Mouse (Mus musculus): ENCODE results near the gene Bri3. TPM values are rescaled to one million over a fixed set of nuclear protein-coding genes. Genes with fewer than 3 reads are reported as not detected.
"Not testable (repeated sequence)": the region's sequence is repeated elsewhere in the genome, so short reads cannot be mapped to it uniquely, and the experiment has no call there.

Bri3 gene
- polyA plus RNA-seq, 1 experiment from 2014 or later = 116 TPM

- Histone ChIP-seq H3K9ac (replicated peaks; ENCODE audit: low read length) (no peak overlapping the region), H3K4me2 (ENCODE audit: low read depth, low read length) (peak overlapping the region; percentile 94), H3K9me3 (replicated peaks; ENCODE audit: control insufficient read depth, low read length) (no peaks in the 10 kb centered on the region), H3K4me1 (ENCODE audit: control insufficient read depth, insufficient read depth, low read length) (no peaks in the 10 kb centered on the region), H3K27me3 (ENCODE audit: control insufficient read depth, insufficient read depth, low read length) (no peaks in the 10 kb centered on the region), H3K36me3 (replicated peaks; ENCODE audit: control insufficient read depth, insufficient read depth, low read depth, low read length) (no peaks in the 10 kb centered on the region), H3K27ac (replicated peaks; ENCODE audit: low read depth, low read length) (no peak overlapping the region), H3K4me3 (ENCODE audit: low read depth, low read length) (peak overlapping the region; percentile 47)
- ATAC-seq (replicated peaks; ENCODE audit: insufficient number of reproducible peaks, low FRiP score, low TSS enrichment, low read depth) (no peak; the same call in 1 of the 2 replicates), DNase-seq (ENCODE audit: low spot score) (no peak)
- WGBS = 4% methylated on average over 10 of the region's 10 CpGs
These were observed 114.3 kb downstream of the Bri3 start for GRCm38 (mm10) chr5:144358592-144358917.

- H3K36me3 ChIP-seq (replicated peaks; ENCODE audit: control insufficient read depth, insufficient read depth, low read depth, low read length) = no peaks in the 10 kb centered on the region
- H3K27me3 ChIP-seq (ENCODE audit: control insufficient read depth, insufficient read depth, low read length) = no peaks in the 10 kb centered on the region
- no peak overlapping the region for H3K9ac ChIP-seq (replicated peaks; ENCODE audit: low read length)
- no peaks in the 10 kb centered on the region for H3K9me3 ChIP-seq (replicated peaks; ENCODE audit: control insufficient read depth, low read length)
- no peak overlapping the region for H3K4me3 ChIP-seq (ENCODE audit: low read depth, low read length)
- 80% methylated on average over 6 of the region's 6 CpGs for WGBS
- no peaks in the 10 kb centered on the region for H3K4me1 ChIP-seq (ENCODE audit: control insufficient read depth, insufficient read depth, low read length)
- DNase-seq (ENCODE audit: low spot score) (no peak), ATAC-seq (replicated peaks; ENCODE audit: insufficient number of reproducible peaks, low FRiP score, low TSS enrichment, low read depth) (no peak)
- no peak overlapping the region for H3K27ac ChIP-seq (replicated peaks; ENCODE audit: low read depth, low read length)
- H3K4me2 ChIP-seq (ENCODE audit: low read depth, low read length) = no peak overlapping the region
These were observed 115.6 kb downstream of the Bri3 start for GRCm38 (mm10) chr5:144359886-144360285.

GRCm38 (mm10) chr5:144360346-144360745, 116.1 kb downstream of the Bri3 start:
- Histone ChIP-seq H3K9ac (replicated peaks; ENCODE audit: low read length) (no peak overlapping the region), H3K36me3 (replicated peaks; ENCODE audit: control insufficient read depth, insufficient read depth, low read depth, low read length) (no peaks in the 10 kb centered on the region), H3K27me3 (ENCODE audit: control insufficient read depth, insufficient read depth, low read length) (no peaks in the 10 kb centered on the region), H3K4me3 (ENCODE audit: low read depth, low read length) (no peak overlapping the region), H3K4me2 (ENCODE audit: low read depth, low read length) (no peak overlapping the region), H3K9me3 (replicated peaks; ENCODE audit: control insufficient read depth, low read length) (no peaks in the 10 kb centered on the region), H3K27ac (replicated peaks; ENCODE audit: low read depth, low read length) (no peak overlapping the region), H3K4me1 (ENCODE audit: control insufficient read depth, insufficient read depth, low read length) (no peaks in the 10 kb centered on the region)
- WGBS = 65% methylated on average over 6 of the region's 6 CpGs
- ATAC-seq (replicated peaks; ENCODE audit: insufficient number of reproducible peaks, low FRiP score, low TSS enrichment, low read depth) = no peak
- no peak for DNase-seq (ENCODE audit: low spot score)

GRCm38 (mm10) chr5:144364680-144365357, 120.6 kb downstream of the Bri3 start:
- H3K27ac ChIP-seq (replicated peaks; ENCODE audit: low read depth, low read length) = no peak overlapping the region
- no peak overlapping the region for H3K9ac ChIP-seq (replicated peaks; ENCODE audit: low read length)
- no peaks in the 10 kb centered on the region for H3K4me1 ChIP-seq (ENCODE audit: control insufficient read depth, insufficient read depth, low read length)
- no peaks in the 10 kb centered on the region for H3K27me3 ChIP-seq (ENCODE audit: control insufficient read depth, insufficient read depth, low read length)
- DNase-seq (ENCODE audit: low spot score) = no peak
- 90% methylated on average over 11 of the region's 11 CpGs for WGBS
- ATAC-seq (replicated peaks; ENCODE audit: insufficient number of reproducible peaks, low FRiP score, low TSS enrichment, low read depth) = no peak
- H3K9me3 ChIP-seq (replicated peaks; ENCODE audit: control insufficient read depth, low read length) = no peaks in the 10 kb centered on the region
- H3K36me3 ChIP-seq (replicated peaks; ENCODE audit: control insufficient read depth, insufficient read depth, low read depth, low read length) = no peaks in the 10 kb centered on the region
- no peak overlapping the region for H3K4me3 ChIP-seq (ENCODE audit: low read depth, low read length)
- no peak overlapping the region for H3K4me2 ChIP-seq (ENCODE audit: low read depth, low read length)

- not testable (repeated sequence) for H3K27me3 ChIP-seq (ENCODE audit: control insufficient read depth, insufficient read depth, low read length); H3K27ac ChIP-seq (replicated peaks; ENCODE audit: low read depth, low read length); H3K4me3 ChIP-seq (ENCODE audit: low read depth, low read length); H3K9ac ChIP-seq (replicated peaks; ENCODE audit: low read length); H3K36me3 ChIP-seq (replicated peaks; ENCODE audit: control insufficient read depth, insufficient read depth, low read depth, low read length); H3K9me3 ChIP-seq (replicated peaks; ENCODE audit: control insufficient read depth, low read length); H3K4me1 ChIP-seq (ENCODE audit: control insufficient read depth, insufficient read depth, low read length); H3K4me2 ChIP-seq (ENCODE audit: low read depth, low read length); ATAC-seq (replicated peaks; ENCODE audit: insufficient number of reproducible peaks, low FRiP score, low TSS enrichment, low read depth); DNase-seq (ENCODE audit: low spot score)
- 79% methylated on average over 6 of the region's 6 CpGs for WGBS
These were observed 122.3 kb downstream of the Bri3 start for GRCm38 (mm10) chr5:144366551-144366950.

- Histone ChIP-seq H3K9me3 (replicated peaks; ENCODE audit: control insufficient read depth, low read length) (no peaks in the 10 kb centered on the region), H3K4me2 (ENCODE audit: low read depth, low read length) (no peak overlapping the region), H3K27me3 (ENCODE audit: control insufficient read depth, insufficient read depth, low read length) (no peaks in the 10 kb centered on the region), H3K9ac (replicated peaks; ENCODE audit: low read length) (no peak overlapping the region), H3K27ac (replicated peaks; ENCODE audit: low read depth, low read length) (no peak overlapping the region), H3K4me1 (ENCODE audit: control insufficient read depth, insufficient read depth, low read length) (no peaks in the 10 kb centered on the region), H3K36me3 (replicated peaks; ENCODE audit: control insufficient read depth, insufficient read depth, low read depth, low read length) (no peaks in the 10 kb centered on the region), H3K4me3 (ENCODE audit: low read depth, low read length) (no peak overlapping the region)
- ATAC-seq (replicated peaks; ENCODE audit: insufficient number of reproducible peaks, low FRiP score, low TSS enrichment, low read depth) (no peak), DNase-seq (ENCODE audit: low spot score) (no peak)
- 83% methylated on average over 9 of the region's 9 CpGs for WGBS
These were observed 124.5 kb downstream of the Bri3 start for GRCm38 (mm10) chr5:144368661-144369205.

GRCm38 (mm10) chr5:144370986-144371385, 126.7 kb downstream of the Bri3 start:
- DNase-seq (ENCODE audit: low spot score) = peak; percentile 20
- Histone ChIP-seq H3K27ac (replicated peaks; ENCODE audit: low read depth, low read length) (no peak overlapping the region), H3K9ac (replicated peaks; ENCODE audit: low read length) (no peak overlapping the region), H3K4me3 (ENCODE audit: low read depth, low read length) (no peak overlapping the region), H3K9me3 (replicated peaks; ENCODE audit: control insufficient read depth, low read length) (no peaks in the 10 kb centered on the region), H3K4me2 (ENCODE audit: low read depth, low read length) (no peak overlapping the region), H3K4me1 (ENCODE audit: control insufficient read depth, insufficient read depth, low read length) (no peaks in the 10 kb centered on the region), H3K36me3 (replicated peaks; ENCODE audit: control insufficient read depth, insufficient read depth, low read depth, low read length) (no peaks in the 10 kb centered on the region), H3K27me3 (ENCODE audit: control insufficient read depth, insufficient read depth, low read length) (no peaks in the 10 kb centered on the region)
- no peak for ATAC-seq (replicated peaks; ENCODE audit: insufficient number of reproducible peaks, low FRiP score, low TSS enrichment, low read depth)
- 3% methylated on average over 6 of the region's 6 CpGs for WGBS

GRCm38 (mm10) chr5:144372177-144372576, 127.9 kb downstream of the Bri3 start:
- 60% methylated on average over 2 of the region's 2 CpGs for WGBS
- no peak overlapping the region for H3K4me2 ChIP-seq (ENCODE audit: low read depth, low read length)
- no peak overlapping the region for H3K4me3 ChIP-seq (ENCODE audit: low read depth, low read length)
- H3K36me3 ChIP-seq (replicated peaks; ENCODE audit: control insufficient read depth, insufficient read depth, low read depth, low read length) = no peaks in the 10 kb centered on the region
- no peaks in the 10 kb centered on the region for H3K9me3 ChIP-seq (replicated peaks; ENCODE audit: control insufficient read depth, low read length)
- H3K9ac ChIP-seq (replicated peaks; ENCODE audit: low read length) = no peak overlapping the region
- ATAC-seq (replicated peaks; ENCODE audit: insufficient number of reproducible peaks, low FRiP score, low TSS enrichment, low read depth) = no peak
- no peak overlapping the region for H3K27ac ChIP-seq (replicated peaks; ENCODE audit: low read depth, low read length)
- H3K27me3 ChIP-seq (ENCODE audit: control insufficient read depth, insufficient read depth, low read length) = no peaks in the 10 kb centered on the region
- no peaks in the 10 kb centered on the region for H3K4me1 ChIP-seq (ENCODE audit: control insufficient read depth, insufficient read depth, low read length)
- no peak for DNase-seq (ENCODE audit: low spot score)

All from embryonic facial prominence, embryonic 11.5 days (tissue).